Mouse (Mus musculus) Patski (cell line): Measurements from ENCODE around the gene Tmub2. TPM values are rescaled to one million over a fixed set of nuclear protein-coding genes. Genes with fewer than 3 reads are reported as not detected.
"Not testable (repeated sequence)": the region's sequence is repeated elsewhere in the genome, so short reads cannot be mapped to it uniquely, and the experiment has no call there.

ENCODE experiments used
- ATAC-seq: fragments of 100-300 bp; one replicate; pipeline ENCODE4 v1.8.0; 2021
- CTCF ChIA-PET: fragments of 350-600 bp; sonication (Branson Sonifier 250); formaldehyde crosslinking; loops from one replicate; lab custom pipeline; 2022; ENCODE audit warnings: inconsistent platforms; lab: Charles Lee
- POLR2A ChIA-PET: fragments of 350-600 bp; sonication (Branson Sonifier 250); formaldehyde crosslinking; loops from one replicate; lab custom pipeline; 2022; ENCODE audit warnings: antibody characterized with exemption, inconsistent platforms; lab: Charles Lee
- DNase-seq: peaks from one replicate; pipeline ENCODE4 v3.0.0-alpha.2; 2011; ENCODE audit warnings: low read depth, low spot score
- H3K27me3 ChIP-seq: fragments of 371-371 bp; one replicate; pipeline ENCODE4 v1.5.1; 2021
- CTCF ChIP-seq: fragments of 100-300 bp; IDR thresholded peaks from one replicate; pipeline ENCODE4 v1.5.1; 2021
- in situ Hi-C: fragments of 300-500 bp; cut with MboI; formaldehyde crosslinking; loops from 3 replicates; pipeline ENCODE4 v1.11.1; 2018; ENCODE audit warnings: low pct_unique_long_range_greater_than_20kb, mixed read lengths
- polyA plus RNA-seq: library from polyadenylated mRNA; unstranded; gene quantifications from one replicate; pipeline ENCODE4 v1.2.3, GENCODE M21; 2021

Tmub2 gene
- polyA plus RNA-seq, 1 experiment from 2014 or later = 60.5 TPM

DNA sequence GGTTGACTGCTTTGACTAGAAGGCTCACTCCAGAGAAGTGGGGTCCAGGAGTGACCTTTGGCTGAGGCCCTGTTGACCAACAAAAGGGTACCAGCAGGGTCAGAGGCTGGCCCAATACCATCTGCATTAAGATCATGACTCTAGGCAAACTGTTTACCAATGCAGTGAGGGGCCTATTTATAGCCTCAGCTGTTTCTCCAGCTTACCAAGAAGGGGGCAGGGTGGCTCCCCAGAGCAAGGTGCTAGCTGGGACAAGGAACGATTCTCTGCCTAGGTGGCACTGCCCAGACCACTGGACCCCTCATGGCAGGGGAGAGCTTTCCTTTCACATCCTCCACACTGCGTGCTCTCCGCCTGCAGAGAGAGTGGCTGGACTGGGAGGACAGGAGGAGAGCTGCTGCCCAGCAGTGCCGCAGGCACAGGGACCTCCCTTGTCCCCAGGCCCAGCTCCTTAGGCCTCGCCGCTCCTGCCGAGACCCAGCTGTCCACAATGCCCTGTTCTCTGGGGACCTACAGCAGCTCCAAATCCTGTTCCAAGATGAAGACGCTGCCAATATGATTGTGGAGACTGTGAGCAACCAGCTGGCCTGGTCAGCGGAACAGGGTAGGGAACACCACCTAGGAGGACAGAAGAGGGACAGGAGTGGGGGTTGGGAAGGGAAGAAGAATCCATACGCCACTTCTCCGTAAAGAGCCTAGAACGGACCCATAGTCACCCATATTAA lies 16.0 kb upstream of the Tmub2 start, which contains the start of gene Asb16:
TSS of gene Asb16 (plus strand) at position 224 of the 725 bp plus-strand sequence.
- DNase-seq (no peak), ATAC-seq (no peak)
- peaks cover 8% of the 10 kb centered on the region for H3K27me3 ChIP-seq
- ChIA-PET CTCF (interaction anchor here (0.6 to 3.8 kb wide), 3 partner anchors 20 to 39 kb away, joined by 3 to 15 read pairs (median 4); partner anchors contain the start of genes BC030867 and Hdac5), POLR2A (interaction anchor here (0.5 to 0.6 kb wide), 2 partner anchors 18 to 85 kb away, joined by 3 to 4 read pairs; no protein-coding TSS in a partner anchor)
- in situ Hi-C loops = no loop called here
- no peak for TF ChIP-seq CTCF

DNA sequence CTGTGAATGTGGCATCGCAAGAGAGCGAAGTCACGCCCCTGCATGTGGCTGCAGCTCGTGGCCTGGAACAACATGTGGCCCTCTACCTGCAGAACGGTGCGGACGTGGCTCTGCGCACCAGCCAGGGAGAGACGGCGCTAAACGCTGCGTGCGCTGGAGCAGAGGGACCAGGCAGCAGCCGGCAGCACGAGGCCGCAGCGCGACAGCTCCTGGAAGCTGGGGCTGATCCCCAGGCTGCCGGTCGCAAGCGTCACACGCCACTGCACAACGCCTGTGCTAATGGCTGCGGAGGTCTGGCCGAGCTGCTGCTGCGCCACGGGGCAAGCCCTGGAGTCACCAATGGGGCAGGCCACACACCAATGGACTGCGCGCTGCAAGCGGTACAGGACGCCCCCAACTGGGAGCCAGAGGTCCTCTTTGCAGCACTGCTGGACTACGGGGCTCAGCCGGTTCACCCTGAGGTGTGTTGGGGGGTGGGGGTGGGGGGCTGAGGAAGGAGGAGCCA lies 8.3 kb upstream of the Tmub2 start:
- POLR2A ChIA-PET = no interaction called here
- DNase-seq = no peak
- ATAC-seq = no peak
- peaks cover 13% of the 10 kb centered on the region for H3K27me3 ChIP-seq
- in situ Hi-C loops = loop anchor here (5.0 kb wide), 1 partner anchor 84 kb away; no protein-coding TSS in a partner anchor
- CTCF ChIA-PET = interaction anchor here (1.1 to 1.8 kb wide), 4 partner anchors 9 to 82 kb away, joined by 3 to 6 read pairs (median 5); partner anchors contain the start of gene BC030867
- TF ChIP-seq CTCF = no peak

DNA sequence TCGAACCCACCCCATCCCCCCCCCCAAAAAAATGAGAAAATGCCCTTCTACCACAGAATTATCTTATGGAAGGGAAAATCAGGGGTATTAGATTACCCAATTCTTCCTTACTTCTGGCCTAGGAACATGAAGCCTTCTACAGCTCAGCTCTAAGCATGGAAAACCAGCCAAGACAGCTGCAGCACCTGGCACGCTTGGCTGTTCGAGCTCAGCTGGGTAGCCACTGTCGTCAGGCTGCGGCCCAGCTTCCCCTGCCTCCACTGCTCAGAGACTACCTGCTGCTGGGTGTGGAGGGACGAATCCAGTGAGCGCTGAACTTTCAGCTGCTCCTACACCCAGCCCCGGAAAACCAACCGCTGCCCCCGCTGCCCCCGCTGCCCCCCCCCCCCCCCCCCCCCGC lies 7.0 kb upstream of the Tmub2 start:
- H3K27me3 ChIP-seq = peaks cover 9% of the 10 kb centered on the region
- no peak for TF ChIP-seq CTCF
- in situ Hi-C loops = loop anchor here (5.0 kb wide), 1 partner anchor 85 kb away; no protein-coding TSS in a partner anchor
- POLR2A ChIA-PET = interaction anchor here (0.6 kb wide), 1 partner anchor 1419 kb away, joined by 3 read pairs; no protein-coding TSS in a partner anchor
- ATAC-seq = no peak
- CTCF ChIA-PET = interaction anchor here (1.4 kb wide), 1 partner anchor 157 kb away, joined by 3 read pairs; no protein-coding TSS in a partner anchor
- DNase-seq = no peak

DNA sequence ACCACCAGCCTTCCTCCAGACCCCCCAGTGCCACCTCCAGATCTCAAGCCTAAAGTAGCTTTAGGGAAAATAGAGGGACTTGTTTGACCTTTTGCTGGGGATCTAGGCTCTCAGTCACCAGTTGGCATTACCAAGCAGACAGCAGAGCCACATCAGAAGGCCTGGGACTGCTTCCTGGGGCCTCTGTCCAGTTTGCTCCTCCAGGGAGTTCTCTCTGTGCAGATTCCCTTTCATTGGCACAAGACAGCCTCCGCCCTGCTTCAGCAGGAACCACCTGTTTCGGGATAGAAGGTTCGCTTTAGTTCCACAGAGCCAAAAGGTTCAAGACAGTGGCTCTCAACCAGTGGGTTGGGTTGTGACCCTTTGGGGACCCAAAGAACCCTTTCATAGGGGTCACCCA lies 5.1 kb upstream of the Tmub2 start:
- in situ Hi-C loops = loop anchor here (5.0 kb wide), 1 partner anchor 87 kb away; no protein-coding TSS in a partner anchor
- no peak for TF ChIP-seq CTCF
- ATAC-seq (no peak), DNase-seq (no peak)
- ChIA-PET CTCF (no interaction called here), POLR2A (interaction anchor here (1.5 kb wide), 1 partner anchor 12 kb away, joined by 4 read pairs; no protein-coding TSS in a partner anchor)
- peaks cover 3% of the 10 kb centered on the region for H3K27me3 ChIP-seq

DNA sequence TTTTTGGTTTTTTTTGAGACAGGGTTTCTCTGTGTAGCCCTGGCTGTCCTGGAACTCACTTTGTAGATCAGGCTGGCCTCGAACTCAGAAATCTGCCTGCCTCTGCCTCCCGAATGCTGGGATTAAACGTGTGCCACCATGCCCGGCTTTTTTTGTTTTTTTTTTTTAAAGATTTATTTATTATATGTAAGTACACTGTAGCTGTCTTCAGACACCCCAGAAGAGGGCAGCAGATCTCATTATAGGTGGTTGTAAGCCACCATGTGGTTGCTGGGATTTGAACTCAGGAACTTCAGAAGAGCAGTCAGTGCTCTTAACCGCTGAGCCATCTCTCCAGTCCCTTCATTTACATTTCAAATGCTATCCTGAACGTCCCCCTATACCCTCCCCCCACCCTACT lies 4.5 kb upstream of the Tmub2 start:
- CTCF ChIA-PET, H3K27me3 ChIP-seq, in situ Hi-C loops, DNase-seq, ATAC-seq: not testable (repeated sequence)
- POLR2A ChIA-PET = interaction anchor here (1.5 kb wide), 1 partner anchor 13 kb away, joined by 4 read pairs; no protein-coding TSS in a partner anchor

DNA sequence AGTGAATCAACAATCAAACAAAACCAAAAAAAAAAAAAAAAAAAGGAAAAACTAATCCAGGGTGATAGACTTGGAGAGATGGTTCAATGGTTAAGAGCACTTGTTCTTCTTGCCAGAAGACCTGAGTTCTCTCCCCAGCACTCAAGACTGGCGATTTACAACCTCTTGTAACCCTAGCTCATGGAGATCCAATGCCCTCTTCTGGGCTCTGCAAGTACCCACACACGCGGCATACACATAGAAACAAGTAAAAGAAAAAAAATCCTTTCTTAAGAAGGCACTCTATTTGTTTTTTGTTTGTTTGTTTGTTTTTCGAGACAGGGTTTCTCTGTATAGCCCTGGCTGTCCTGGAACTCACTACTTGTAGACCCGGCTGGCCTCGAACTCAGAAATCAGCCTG lies 809 bp upstream of the Tmub2 start:
- no peak for DNase-seq
- in situ Hi-C loops = no loop called here
- no peaks in the 10 kb centered on the region for H3K27me3 ChIP-seq
- TF ChIP-seq CTCF = no peak
- CTCF ChIA-PET = interaction anchor here (0.9 to 3.0 kb wide), 3 partner anchors 39 to 61 kb away, joined by 3 to 8 read pairs (median 4); no protein-coding TSS in a partner anchor
- POLR2A ChIA-PET = interaction anchor here (0.6 to 0.7 kb wide), 3 partner anchors 14 to 213 kb away, joined by 3 read pairs; no protein-coding TSS in a partner anchor
- no peak for ATAC-seq

DNA sequence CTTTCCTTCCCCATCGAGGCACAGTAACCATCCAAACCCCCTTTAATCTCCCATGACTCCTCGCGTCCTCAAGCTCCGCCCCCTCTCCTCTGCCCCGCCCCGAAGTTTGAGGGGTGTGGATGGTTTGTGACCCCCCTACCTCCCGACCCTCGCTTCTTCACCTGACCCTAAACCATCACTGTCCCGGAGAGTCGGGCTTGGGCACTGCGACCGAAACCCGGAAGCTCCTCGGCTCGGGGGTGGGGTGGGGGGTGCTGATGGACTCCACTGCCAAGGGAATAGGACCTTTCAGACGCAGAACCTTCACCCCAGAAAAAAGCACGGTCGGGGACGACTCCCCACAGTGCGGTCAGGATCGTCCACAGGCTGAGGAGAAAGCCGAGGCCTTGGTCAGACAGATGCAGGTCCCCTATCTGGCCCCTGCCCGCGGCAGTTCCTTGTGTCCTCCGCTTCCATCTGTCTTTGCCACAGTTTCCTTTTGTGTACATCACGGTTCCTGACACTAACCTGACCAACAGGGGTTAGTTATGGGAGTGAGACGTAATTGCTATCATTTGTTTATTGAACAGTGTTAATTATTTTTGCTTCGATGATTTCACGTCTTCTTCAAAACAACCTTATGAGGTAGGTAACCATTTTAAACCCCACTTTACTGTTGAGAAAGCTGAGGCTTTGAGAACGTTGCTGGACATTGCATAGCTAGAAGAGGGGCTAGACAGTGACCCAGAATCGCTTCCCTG lies 534 bp downstream of the Tmub2 start:
- ATAC-seq = peak; percentile 35
- no peak for DNase-seq
- no peaks in the 10 kb centered on the region for H3K27me3 ChIP-seq
- in situ Hi-C loops = no loop called here
- ChIA-PET CTCF (interaction anchor here (0.9 to 3.0 kb wide), 4 partner anchors 40 to 129 kb away, joined by 3 to 8 read pairs (median 4); partner anchors contain the start of gene Tmem101), POLR2A (interaction anchor here (0.6 to 1.2 kb wide), 4 partner anchors 9 to 211 kb away, joined by 3 to 6 read pairs (median 4); partner anchors contain the start of gene Slc25a39)
- no peak for TF ChIP-seq CTCF

DNA sequence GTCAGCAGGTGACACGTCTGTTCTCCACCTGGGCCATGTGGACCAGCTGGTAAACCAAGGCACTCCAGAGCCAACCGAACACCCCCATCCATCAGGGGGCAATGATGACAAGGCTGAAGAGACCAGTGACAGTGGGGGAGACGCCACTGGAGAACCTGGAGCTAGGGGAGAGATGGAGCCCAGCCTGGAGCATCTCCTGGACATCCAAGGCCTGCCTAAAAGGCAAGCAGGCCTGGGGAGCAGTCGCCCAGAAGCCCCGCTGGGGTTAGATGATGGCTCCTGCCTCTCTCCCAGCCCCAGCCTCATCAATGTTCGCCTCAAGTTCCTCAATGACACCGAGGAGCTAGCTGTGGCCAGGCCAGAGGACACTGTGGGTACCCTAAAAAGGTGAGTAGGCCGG lies 2.8 kb downstream of the Tmub2 start:
- ATAC-seq (no peak), DNase-seq (no peak)
- H3K27me3 ChIP-seq = no peaks in the 10 kb centered on the region
- in situ Hi-C loops = no loop called here
- CTCF ChIA-PET = interaction anchor here (1.4 kb wide), 1 partner anchor 8 kb away, joined by 4 read pairs; no protein-coding TSS in a partner anchor
- TF ChIP-seq CTCF = no peak
- POLR2A ChIA-PET = interaction anchor here (0.9 to 1.0 kb wide), 2 partner anchors 10 to 148 kb away, joined by 3 to 8 read pairs; no protein-coding TSS in a partner anchor

DNA sequence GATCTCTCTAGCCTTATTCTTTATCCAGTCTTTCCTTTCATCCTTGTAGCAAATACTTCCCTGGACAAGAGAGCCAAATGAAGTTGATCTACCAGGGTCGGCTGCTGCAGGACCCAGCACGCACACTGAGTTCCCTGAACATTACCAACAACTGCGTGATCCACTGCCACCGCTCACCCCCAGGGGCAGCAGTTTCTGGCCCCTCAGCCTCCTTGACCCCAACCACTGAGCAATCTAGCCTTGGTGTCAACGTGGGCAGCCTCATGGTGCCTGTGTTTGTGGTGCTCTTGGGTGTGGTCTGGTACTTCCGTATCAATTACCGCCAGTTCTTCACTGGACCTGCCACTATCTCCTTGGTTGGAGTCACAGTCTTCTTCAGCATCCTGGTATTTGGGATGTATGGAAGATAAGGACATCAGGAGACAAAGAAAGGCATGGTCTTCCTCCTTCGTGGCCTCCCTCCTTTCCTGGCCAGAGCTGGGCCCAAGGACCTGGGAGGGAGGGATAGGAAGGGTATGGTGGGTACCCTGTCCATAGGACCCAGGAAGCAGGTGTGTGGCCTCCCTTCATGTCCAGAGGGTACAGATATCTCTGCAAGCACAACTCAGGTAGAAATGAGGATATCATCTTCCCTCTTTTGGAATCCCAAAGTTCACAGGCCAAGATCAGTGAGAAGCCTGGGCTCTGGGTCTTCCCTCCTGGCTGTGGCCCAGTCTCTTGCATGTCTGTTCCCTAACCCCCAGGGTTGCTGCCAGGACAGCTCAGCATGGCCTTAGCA lies 3.5 kb downstream of the Tmub2 start:
- in situ Hi-C loops = no loop called here
- DNase-seq = no peak
- TF ChIP-seq CTCF = no peak
- ChIA-PET CTCF (no interaction called here), POLR2A (interaction anchor here (1.0 kb wide), 1 partner anchor 10 kb away, joined by 3 read pairs; no protein-coding TSS in a partner anchor)
- no peak for ATAC-seq
- no peaks in the 10 kb centered on the region for H3K27me3 ChIP-seq
